Mouse (Mus musculus): ENCODE measurements around the gene Ooep. TPM values are rescaled to one million over a fixed set of nuclear protein-coding genes. Genes with fewer than 3 reads are reported as not detected.

Ooep gene
- polyA plus RNA-seq, 1 experiment from 2014 or later, result 0.53 TPM

DNA sequence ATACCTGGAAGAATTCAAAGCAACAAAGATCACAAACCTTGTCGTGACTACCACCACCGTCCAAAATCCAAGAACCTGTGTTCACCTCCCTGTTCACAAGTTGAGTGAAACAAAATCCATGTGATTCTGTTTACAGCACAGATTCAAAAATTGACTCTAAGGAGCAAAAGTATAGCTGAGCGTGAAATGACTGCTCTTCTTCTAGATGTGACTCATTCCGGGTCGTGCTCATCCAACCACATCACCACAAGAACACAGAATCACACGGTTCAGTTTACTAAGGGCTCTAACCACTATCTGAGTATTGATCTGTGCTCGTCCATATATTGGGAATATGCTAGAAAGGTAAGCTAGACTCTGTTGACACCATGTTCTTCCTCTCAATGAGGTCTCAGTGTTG lies 8.4 kb upstream of the Ooep start:
- no peak overlapping the region for H3K4me2 ChIP-seq
- H3K27me3 ChIP-seq, result 0 out of 2 replicates have a peak, but pooled peaks cover under 1% of the 10 kb centered on the region
- no peak overlapping the region for H3K9ac ChIP-seq
- no peak for ATAC-seq (replicated peaks; ENCODE audit: insufficient number of reproducible peaks, insufficient read depth, low FRiP score, low read depth)
- no peaks in the 10 kb centered on the region for H3K36me3 ChIP-seq
- no peak overlapping the region for H3K4me3 ChIP-seq
- H3K4me1 ChIP-seq (replicated peaks), result no peaks in the 10 kb centered on the region
- 82% methylated on average over 7 of the region's 7 CpGs for WGBS
- no peak overlapping the region for H3K27ac ChIP-seq
- no peaks in the 10 kb centered on the region for H3K9me3 ChIP-seq (replicated peaks)

DNA sequence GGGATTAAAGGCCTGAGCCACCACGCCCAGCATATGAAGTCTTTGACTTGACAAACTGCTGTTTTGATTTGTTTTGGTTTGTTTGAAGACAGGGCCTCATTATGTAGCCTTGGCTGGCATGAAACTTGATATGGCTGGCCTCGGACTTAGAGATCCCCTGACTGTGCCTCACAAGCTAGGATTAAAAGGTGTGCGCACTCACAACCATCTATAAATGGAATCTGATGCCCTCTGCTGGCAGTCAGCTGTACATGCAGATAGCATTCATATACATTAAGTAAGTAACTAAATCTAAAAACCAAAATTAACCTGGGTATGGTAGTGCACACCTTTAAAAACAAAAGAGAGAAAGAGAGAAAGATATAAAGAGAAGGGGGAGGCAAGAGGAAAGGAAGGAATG lies 7.4 kb upstream of the Ooep start:
- Histone ChIP-seq H3K27me3 (no peaks in the 10 kb centered on the region), H3K4me2 (no peak overlapping the region), H3K4me3 (no peak overlapping the region), H3K4me1 (replicated peaks) (no peaks in the 10 kb centered on the region), H3K36me3 (no peaks in the 10 kb centered on the region), H3K9ac (no peak overlapping the region), H3K27ac (no peak overlapping the region), H3K9me3 (replicated peaks) (no peaks in the 10 kb centered on the region)
- ATAC-seq (replicated peaks; ENCODE audit: insufficient number of reproducible peaks, insufficient read depth, low FRiP score, low read depth), result no peak
- WGBS, result 48% methylated on average over 3 of the region's 3 CpGs

DNA sequence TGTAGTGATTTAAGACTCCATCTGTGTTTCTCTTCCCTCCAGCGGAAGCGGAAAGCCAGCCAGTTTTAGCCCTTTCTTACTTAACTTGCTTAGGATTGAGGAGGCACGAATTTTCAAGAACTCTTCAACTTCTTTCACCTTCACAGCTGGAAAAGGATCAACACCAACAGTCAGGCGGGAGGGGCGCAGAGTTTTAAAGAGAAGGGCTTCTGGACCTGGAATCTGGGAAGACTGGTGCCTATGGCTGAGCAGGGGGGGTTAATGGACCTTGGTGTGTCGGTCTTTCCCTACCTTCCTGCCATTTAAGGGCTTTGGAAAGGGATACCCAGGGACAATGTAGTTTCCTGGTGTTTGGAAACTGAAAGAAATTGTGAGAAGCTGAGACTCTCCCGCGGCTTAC lies 979 bp downstream of the Ooep start:
- H3K9ac ChIP-seq, result no peak overlapping the region
- 46% methylated on average over 8 of the region's 8 CpGs for WGBS
- no peaks in the 10 kb centered on the region for H3K36me3 ChIP-seq
- no peaks in the 10 kb centered on the region for H3K9me3 ChIP-seq (replicated peaks)
- H3K27me3 ChIP-seq, result peaks cover 12% of the 10 kb centered on the region; the same call in 1 of the 2 replicates
- ATAC-seq (replicated peaks; ENCODE audit: insufficient number of reproducible peaks, insufficient read depth, low FRiP score, low read depth), result no peak
- H3K4me3 ChIP-seq, result no peak overlapping the region
- peak overlapping the region; percentile 67 for H3K4me2 ChIP-seq
- H3K27ac ChIP-seq, result no peak overlapping the region
- peaks cover 13% of the 10 kb centered on the region for H3K4me1 ChIP-seq (replicated peaks)

GRCm38 (mm10) chr9:78375486-78375885 lies 3.0 kb downstream of the Ooep start:
- ATAC-seq (replicated peaks; ENCODE audit: insufficient number of reproducible peaks, insufficient read depth, low FRiP score, low read depth), result no peak
- Histone ChIP-seq H3K4me2 (no peak overlapping the region), H3K9ac (no peak overlapping the region), H3K4me1 (replicated peaks) (peaks cover 13% of the 10 kb centered on the region), H3K9me3 (replicated peaks) (no peaks in the 10 kb centered on the region), H3K27me3 (peaks cover 12% of the 10 kb centered on the region; the same call in 1 of the 2 replicates), H3K4me3 (no peak overlapping the region), H3K36me3 (no peaks in the 10 kb centered on the region), H3K27ac (no peak overlapping the region)
- 73% methylated on average over 4 of the region's 4 CpGs for WGBS

GRCm38 (mm10) chr9:78374885-78375389 lies 3.6 kb downstream of the Ooep start:
- Histone ChIP-seq H3K4me2 (no peak overlapping the region), H3K27me3 (peaks cover 12% of the 10 kb centered on the region; the same call in 1 of the 2 replicates), H3K4me3 (no peak overlapping the region), H3K36me3 (no peaks in the 10 kb centered on the region), H3K9me3 (replicated peaks) (no peaks in the 10 kb centered on the region), H3K27ac (no peak overlapping the region), H3K9ac (no peak overlapping the region), H3K4me1 (replicated peaks) (peaks cover 13% of the 10 kb centered on the region)
- ATAC-seq (replicated peaks; ENCODE audit: insufficient number of reproducible peaks, insufficient read depth, low FRiP score, low read depth), result no peak
- 71% methylated on average over 1 of the region's 1 CpGs for WGBS

DNA sequence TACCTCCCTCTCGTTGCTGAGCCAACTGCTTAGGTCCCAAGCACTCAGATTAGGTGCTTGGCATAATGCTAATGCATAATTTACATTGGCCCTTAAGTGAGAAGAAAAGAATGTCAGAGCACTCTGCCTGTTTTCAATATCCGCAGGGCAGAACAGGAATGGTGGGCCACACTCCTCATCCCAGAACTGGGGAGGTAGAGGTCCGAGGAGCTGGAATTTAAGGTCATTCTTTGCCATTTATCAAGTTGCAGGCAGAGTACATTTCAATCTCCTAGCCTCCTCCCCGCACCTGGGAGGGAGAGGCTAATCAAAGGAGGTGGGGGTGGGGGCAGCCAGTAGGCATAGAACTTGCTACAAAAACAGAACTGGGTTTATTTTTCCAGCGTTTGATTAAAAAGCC lies 4.1 kb downstream of the Ooep start:
- Histone ChIP-seq H3K4me3 (no peak overlapping the region), H3K4me2 (no peak overlapping the region), H3K36me3 (no peaks in the 10 kb centered on the region), H3K9me3 (replicated peaks) (no peaks in the 10 kb centered on the region), H3K4me1 (replicated peaks) (peaks cover 13% of the 10 kb centered on the region), H3K27ac (no peak overlapping the region), H3K27me3 (0 out of 2 replicates have a peak, but pooled peaks cover 8% of the 10 kb centered on the region), H3K9ac (no peak overlapping the region)
- ATAC-seq (replicated peaks; ENCODE audit: insufficient number of reproducible peaks, insufficient read depth, low FRiP score, low read depth), result no peak
- 44% methylated on average over 5 of the region's 5 CpGs for WGBS

DNA sequence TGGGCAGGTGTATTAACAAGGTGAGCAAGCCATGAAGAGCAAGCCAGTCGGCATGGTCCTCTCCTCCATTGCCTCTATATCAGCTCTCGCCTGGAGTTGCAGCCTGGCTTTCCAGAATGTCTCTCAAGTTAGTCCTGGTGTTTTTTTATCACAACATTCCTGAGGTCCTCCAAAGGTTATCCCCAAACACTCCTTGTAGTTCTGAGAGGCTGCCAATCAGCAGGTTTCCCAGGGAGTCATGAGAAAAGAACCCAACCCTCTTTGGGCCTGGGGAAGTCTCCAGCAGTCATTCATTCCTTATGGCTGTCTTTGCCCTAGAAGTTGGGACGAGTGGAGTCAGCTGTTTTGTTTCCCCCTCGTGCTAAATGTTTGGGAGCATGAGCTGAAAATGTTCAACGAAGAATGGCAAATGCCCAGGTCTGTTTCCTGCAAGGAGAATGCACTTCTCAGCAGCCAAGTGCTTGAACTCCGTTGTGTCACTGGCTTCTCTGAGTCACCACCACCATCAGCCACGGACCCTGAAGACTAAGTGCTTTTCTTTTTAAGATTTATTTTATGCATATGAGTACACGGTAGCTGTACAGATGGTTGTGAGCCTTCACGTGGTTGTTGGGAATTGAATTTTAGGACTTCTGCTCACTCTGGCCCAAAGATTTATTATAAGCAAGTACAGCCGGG lies 5.6 kb downstream of the Ooep start:
- WGBS, result 51% methylated on average over 10 of the region's 10 CpGs
- ATAC-seq (replicated peaks; ENCODE audit: insufficient number of reproducible peaks, insufficient read depth, low FRiP score, low read depth), result no peak
- H3K36me3 ChIP-seq, result no peaks in the 10 kb centered on the region
- H3K9ac ChIP-seq, result no peak overlapping the region
- no peak overlapping the region for H3K4me3 ChIP-seq
- no peak overlapping the region for H3K27ac ChIP-seq
- H3K9me3 ChIP-seq (replicated peaks), result no peaks in the 10 kb centered on the region
- H3K27me3 ChIP-seq, result 0 out of 2 replicates have a peak, but pooled peaks cover 4% of the 10 kb centered on the region
- H3K4me2 ChIP-seq, result no peak overlapping the region
- peaks cover 6% of the 10 kb centered on the region for H3K4me1 ChIP-seq (replicated peaks)

- WGBS, result 93% methylated on average over 3 of the region's 3 CpGs
- no peak for ATAC-seq (replicated peaks; ENCODE audit: insufficient number of reproducible peaks, insufficient read depth, low FRiP score, low read depth)
- Histone ChIP-seq H3K9me3 (replicated peaks) (no peaks in the 10 kb centered on the region), H3K4me2 (no peak overlapping the region), H3K36me3 (no peaks in the 10 kb centered on the region), H3K27me3 (no peaks in the 10 kb centered on the region), H3K9ac (no peak overlapping the region), H3K27ac (no peak overlapping the region), H3K4me1 (replicated peaks) (peaks cover 5% of the 10 kb centered on the region; the same call in 1 of the 2 replicates), H3K4me3 (no peak overlapping the region)
Measured at GRCm38 (mm10) chr9:78371441-78371840, 7.1 kb downstream of the Ooep start.

DNA sequence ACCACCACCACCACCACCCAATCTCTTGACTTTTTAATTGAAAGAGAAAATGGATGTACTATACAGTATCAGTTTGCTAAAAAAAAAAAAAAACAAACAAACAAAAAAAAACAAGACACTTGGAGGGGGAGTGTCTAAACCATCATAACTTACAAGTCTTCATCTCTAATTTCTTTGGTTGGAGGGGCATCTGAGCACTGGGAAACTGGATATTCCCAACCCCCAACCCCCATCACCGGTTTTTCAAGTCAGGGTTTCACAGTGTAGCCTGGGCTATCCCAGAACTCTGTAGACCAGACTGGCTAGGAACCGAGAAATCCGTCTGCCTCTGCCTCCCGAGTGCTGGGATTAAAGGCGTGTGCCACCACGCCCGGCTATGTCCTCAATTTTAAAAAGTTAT lies 8.7 kb downstream of the Ooep start:
- Histone ChIP-seq H3K4me2 (no peak overlapping the region), H3K27me3 (no peaks in the 10 kb centered on the region), H3K9me3 (replicated peaks) (no peaks in the 10 kb centered on the region), H3K36me3 (no peaks in the 10 kb centered on the region), H3K27ac (no peak overlapping the region), H3K4me1 (replicated peaks) (peaks cover 5% of the 10 kb centered on the region; the same call in 1 of the 2 replicates), H3K4me3 (no peak overlapping the region), H3K9ac (no peak overlapping the region)
- WGBS, result 80% methylated on average over 7 of the region's 7 CpGs
- no peak for ATAC-seq (replicated peaks; ENCODE audit: insufficient number of reproducible peaks, insufficient read depth, low FRiP score, low read depth)

- ATAC-seq (replicated peaks; ENCODE audit: insufficient number of reproducible peaks, insufficient read depth, low FRiP score, low read depth), result no peak
- H3K9me3 ChIP-seq (replicated peaks), result no peaks in the 10 kb centered on the region
- no peaks in the 10 kb centered on the region for H3K27me3 ChIP-seq
- 89% methylated on average over 2 of the region's 2 CpGs for WGBS
- no peak overlapping the region for H3K27ac ChIP-seq
- no peak overlapping the region for H3K4me2 ChIP-seq
- no peaks in the 10 kb centered on the region for H3K36me3 ChIP-seq
- no peak overlapping the region for H3K9ac ChIP-seq
- H3K4me3 ChIP-seq, result no peak overlapping the region
- peaks cover 5% of the 10 kb centered on the region; the same call in 1 of the 2 replicates for H3K4me1 ChIP-seq (replicated peaks)
Measured at GRCm38 (mm10) chr9:78369349-78369748, 9.2 kb downstream of the Ooep start.

GRCm38 (mm10) chr9:78368671-78369293 lies 9.7 kb downstream of the Ooep start:
- ATAC-seq (replicated peaks; ENCODE audit: insufficient number of reproducible peaks, insufficient read depth, low FRiP score, low read depth), result no peak
- Histone ChIP-seq H3K36me3 (no peaks in the 10 kb centered on the region), H3K4me3 (no peak overlapping the region), H3K4me2 (no peak overlapping the region), H3K27me3 (no peaks in the 10 kb centered on the region), H3K9me3 (replicated peaks) (no peaks in the 10 kb centered on the region), H3K9ac (no peak overlapping the region), H3K4me1 (replicated peaks) (peaks cover 5% of the 10 kb centered on the region; the same call in 1 of the 2 replicates), H3K27ac (no peak overlapping the region)
- 67% methylated on average over 3 of the region's 3 CpGs for WGBS

All from heart, embryonic 15.5 days (tissue).